Mouse (Mus musculus): ENCODE results near the gene Aqp3. TPM values are rescaled to one million over a fixed set of nuclear protein-coding genes. Genes with fewer than 3 reads are reported as not detected.

The Aqp3 gene
- total RNA-seq (2023): 36.0 TPM

DNA sequence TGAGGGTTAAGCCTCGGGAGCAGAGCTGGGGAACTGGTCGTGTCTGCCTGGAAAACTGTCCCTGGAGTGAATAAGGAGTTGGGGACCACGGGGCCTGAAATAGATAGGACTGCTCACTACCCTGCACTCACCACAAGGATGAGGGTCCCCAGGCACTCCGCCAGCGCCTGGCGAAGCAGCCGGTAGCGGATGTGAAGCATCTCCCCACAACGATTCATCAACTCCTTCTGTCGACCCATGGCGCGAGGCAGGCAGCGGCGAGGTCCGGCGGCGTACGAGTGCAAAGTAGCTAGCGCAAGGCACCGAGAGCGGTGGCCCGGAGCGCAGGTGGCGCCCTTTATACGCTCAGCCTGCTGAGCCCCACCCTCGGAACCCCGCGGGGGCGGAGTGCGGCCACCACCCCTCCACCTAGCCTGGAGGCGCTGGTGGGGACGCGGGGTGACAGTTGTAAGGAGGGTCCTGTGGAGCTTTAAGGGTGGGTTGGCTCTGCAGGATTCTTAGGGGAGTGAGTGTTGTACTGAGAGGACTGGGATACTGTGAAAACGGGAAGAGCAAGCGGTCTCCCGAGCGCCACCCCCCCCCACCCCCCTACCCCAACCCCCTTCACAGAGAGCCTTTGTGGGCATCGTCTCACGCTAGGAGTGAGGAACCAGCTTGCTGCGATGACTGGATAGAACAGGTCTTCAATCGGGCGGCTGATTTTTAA, at the start of gene Aqp3:
Aqp3 (minus strand) TSS at position 313 of the 706 bp plus-strand sequence.

DNA sequence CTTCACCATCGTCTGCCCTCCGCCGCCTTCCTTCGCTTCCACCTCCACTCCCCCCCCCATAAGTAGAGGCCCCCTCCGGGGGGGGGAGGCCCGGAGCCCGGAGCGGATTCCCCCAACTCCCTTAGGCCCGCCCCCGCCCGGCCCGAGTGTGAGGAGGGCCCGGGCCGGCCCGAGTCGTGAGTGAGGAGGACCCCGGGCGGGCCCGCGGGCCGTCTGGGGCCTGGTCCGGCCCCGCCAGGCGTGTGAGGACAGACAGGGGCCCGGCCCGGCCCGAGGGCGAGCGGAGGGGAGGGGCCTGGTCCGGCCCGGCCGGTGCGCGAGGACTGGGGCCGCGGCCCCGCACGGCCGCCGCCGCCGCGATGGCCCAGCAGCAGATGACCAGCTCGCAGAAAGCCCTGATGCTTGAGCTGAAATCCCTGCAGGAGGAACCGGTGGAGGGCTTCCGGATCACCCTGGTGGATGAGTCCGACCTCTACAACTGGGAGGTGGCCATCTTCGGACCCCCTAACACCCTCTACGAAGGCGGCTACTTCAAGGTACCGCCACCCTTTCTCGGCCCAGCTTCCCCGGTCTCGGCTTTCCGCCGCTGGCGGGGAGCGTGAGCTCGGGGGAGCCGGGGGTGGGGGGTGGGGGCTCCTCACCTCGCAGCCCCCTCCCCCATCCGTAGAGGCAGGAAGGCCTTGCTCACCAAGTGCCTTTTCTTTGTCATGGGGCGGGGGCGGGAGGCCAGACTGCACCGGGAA, 37.9 kb upstream of the Aqp3 start, which contains the start of gene Ube2r2:
Ube2r2 (plus strand) TSS at position 33 of the 743 bp plus-strand sequence.

DNA sequence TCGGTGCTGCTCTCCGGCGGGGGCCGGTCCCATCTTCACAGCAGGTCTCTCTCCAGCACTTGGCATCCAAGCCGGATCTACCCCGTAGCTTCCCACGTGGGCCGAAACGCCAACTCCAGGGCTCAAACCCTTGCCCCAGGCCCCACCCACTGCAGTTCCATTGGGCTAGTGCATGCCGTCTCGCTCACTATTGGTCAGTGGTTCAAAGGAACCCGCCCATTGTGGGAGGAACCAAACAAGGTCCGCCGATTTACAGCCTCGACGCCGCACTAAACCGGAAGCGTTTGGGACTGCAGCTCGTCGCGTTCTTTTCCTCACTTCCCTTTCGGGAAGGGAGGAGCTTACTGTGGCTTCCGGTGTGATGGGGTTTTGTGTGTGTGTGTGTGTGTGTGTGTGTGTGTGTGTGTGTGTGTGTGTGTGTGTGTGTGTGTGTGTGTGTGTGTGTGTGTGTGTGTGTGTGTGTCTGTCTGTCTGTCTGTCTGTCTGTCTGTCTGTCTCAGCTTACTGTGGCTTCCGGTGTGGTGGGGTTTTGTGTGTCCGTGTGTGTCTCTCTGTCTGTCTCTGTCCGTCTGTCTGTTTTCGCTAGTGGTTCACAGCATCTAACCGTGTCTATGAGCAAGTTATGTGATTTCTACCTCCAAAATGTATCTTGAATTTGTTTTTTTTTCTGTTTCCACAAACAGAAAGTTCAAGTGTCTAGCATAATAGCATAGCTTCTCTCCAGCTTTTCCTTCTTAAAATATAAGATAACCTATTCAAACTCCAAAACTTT, 26.4 kb upstream of the Aqp3 start, which contains the start of gene Nol6:
Nol6 (minus strand) TSS at position 276 of the 772 bp plus-strand sequence.

DNA sequence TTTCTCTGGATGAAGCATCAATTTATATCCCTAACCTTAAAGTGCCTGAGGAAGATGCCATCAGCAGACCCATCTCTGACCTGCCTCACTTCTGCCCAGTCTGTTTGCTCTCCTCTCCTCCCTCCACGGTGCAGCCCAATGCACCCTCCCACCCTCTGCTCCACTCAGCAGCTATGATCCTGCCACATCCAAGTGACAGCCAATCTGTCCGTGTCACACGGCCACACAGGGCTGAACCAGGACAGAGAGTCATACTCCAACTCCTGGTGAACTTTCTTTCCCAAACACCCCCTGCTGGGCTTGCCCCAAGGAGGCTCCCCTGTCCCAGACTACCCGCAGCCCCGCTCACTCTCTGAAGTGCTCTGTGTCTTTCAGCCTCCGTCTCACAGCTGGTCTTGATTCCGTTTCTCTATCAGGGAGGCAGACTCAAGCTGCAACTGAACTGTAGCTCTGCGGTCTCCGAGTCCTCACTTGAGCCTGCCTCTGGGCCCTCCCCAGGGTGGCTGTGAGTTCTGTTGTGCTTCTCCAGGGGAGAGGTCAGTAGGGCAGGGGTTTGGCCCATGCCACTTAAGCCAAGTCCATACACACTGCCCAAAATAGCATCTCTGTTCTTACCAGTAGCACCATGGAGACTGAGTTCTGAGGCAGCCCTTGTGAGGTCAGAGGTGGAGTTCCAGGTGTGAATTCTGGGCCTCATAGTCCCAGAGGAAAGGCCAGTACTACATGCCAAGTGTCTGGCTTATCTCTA, 50.3 kb downstream of the Aqp3 start, which contains the start of gene Aqp7:
Aqp7 (minus strand) TSS at position 616 of the 748 bp plus-strand sequence.

Other genes starting within 250 kb of the Aqp3 start
- gene B4galt1, start 244.2 kb downstream of the Aqp3 start, total RNA-seq (2023): 90.0 TPM
- gene Spink4, start 178.1 kb downstream of the Aqp3 start, total RNA-seq (2023): not detected
- 77.5 TPM for gene Bag1, start 149.9 kb downstream of the Aqp3 start, total RNA-seq (2023)
- 22.7 TPM for gene Chmp5, start 149.8 kb downstream of the Aqp3 start, total RNA-seq (2023)
- 92.6 TPM for gene Nfx1, start 127.3 kb downstream of the Aqp3 start, total RNA-seq (2023)
- gene Aqp7, start 50.0 kb downstream of the Aqp3 start, total RNA-seq (2023): not detected
- gene Nol6, start 26.3 kb upstream of the Aqp3 start, total RNA-seq (2023): 64.9 TPM
- gene Ube2r2, start 37.6 kb upstream of the Aqp3 start, total RNA-seq (2023): 62.4 TPM
- 69.5 TPM for gene Ubap2, start 177.0 kb upstream of the Aqp3 start, total RNA-seq (2023)
- 31.7 TPM for gene Dcaf12, start 216.7 kb upstream of the Aqp3 start, total RNA-seq (2023)

Data from CD4-positive naive resting alpha-beta T cell, adult 76 days (primary cell).